Mouse (Mus musculus) brain, embryonic 14.5 days (tissue): ENCODE measurements around the gene Letmd1.

Experiments
- CTCF ChIP-seq: fragments of 200-500 bp; IDR thresholded peaks from 2 replicates; pipeline ENCODE4 v1.5.1; 2012; ENCODE audit warnings: inconsistent platforms, mild to moderate bottlenecking, moderate library complexity, borderline replicate concordance; ENCODE audit not compliant: insufficient read depth, insufficient read length; ENCODE audit errors: extremely low read depth
- POLR2A ChIP-seq: fragments of 200-500 bp; IDR thresholded peaks from 2 replicates; pipeline ENCODE4 v1.6.1; 2012; ENCODE audit warnings: mild to moderate bottlenecking, inconsistent platforms, borderline replicate concordance; ENCODE audit not compliant: poor library complexity, insufficient read depth, insufficient read length, severe bottlenecking; ENCODE audit errors: extremely low read depth

DNA sequence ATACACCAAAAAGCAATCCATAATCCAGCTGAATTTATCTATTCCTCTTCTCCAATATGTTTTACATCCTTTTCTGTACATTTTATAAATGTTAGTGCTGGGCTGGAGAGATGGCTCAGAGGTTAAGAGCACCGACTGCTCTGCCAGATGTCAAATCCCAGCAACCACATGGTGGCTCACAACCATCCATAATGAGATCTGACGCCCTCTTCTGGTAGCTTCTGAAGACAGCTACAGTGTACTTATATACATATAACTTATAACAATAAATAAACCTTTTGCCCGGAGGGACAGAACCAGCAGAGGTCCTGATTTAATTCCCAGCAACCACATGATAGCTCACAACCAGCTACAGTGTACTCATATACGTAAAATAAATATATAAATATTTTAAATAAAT is 20.3 kb upstream of the Letmd1 start:
- TF ChIP-seq CTCF (no peak), POLR2A (no peak)
